Comparison of ENCODE assay signal across 9 mouse cellular contexts in genomic region chr9:89706906-89707305, GRCm38 (mm10). TPM values are rescaled to one million over a fixed set of nuclear protein-coding genes. Genes with fewer than 3 reads are reported as not detected.
A peak's percentile ranks its signal among the peaks of the same experiment; 100 is the strongest.
DNase-seq lines count a peak whose midpoint lies in the region; ATAC-seq and TF ChIP-seq lines count a peak whose summit lies in the region.
"Had no signal": no experiment of that assay in that cellular context is flagged by ENCODE, and none has a peak within 500 bp of the region (broad histone marks: within the 10 kb centered on the region; RNA-seq: fewer than 3 reads in every experiment).

No protein-coding gene starts in this region.

- no peaks in the 10 kb centered on the region for H3K9me3 ChIP-seq in lung, postnatal 0 days (ENCODE audit: low read length)

- H3K9ac ChIP-seq in lung, postnatal 0 days (replicated peaks; ENCODE audit: low read depth), result no peak overlapping the region

- DNase-seq in gastrocnemius, adult 18-20 months (ENCODE audit: low spot score), result peak; percentile 3
- DNase-seq in gastrocnemius, adult 8-10 months (ENCODE audit: low spot score in 2 of 2), result no peak
- DNase-seq in lung, postnatal 0 days (ENCODE audit: low spot score), result peak; percentile 32
- DNase-seq in lung, postnatal 25 days (ENCODE audit: low spot score), result no peak
- DNase-seq in brain, adult 2 months (ENCODE audit: low read depth, low spot score), result peak; percentile 42
- DNase-seq in naive thymus-derived CD4-positive, alpha-beta T cell, adult 2 months (ENCODE audit: low read depth), result peak; percentile 53
- no peak for DNase-seq in gastrocnemius, postnatal 25 days
- no peak for DNase-seq in right cerebral cortex, postnatal 10 days (ENCODE audit: low spot score in 2 of 2)

- no peak overlapping the region for H3K27ac ChIP-seq in lung, postnatal 0 days (ENCODE audit: low read length)

- TF ChIP-seq CTCF in lung, postnatal 0 days (IDR thresholded peaks at IDR 0.05), result peak; percentile 68

- no peak for TF ChIP-seq EP300 in lung, postnatal 0 days (IDR thresholded peaks at IDR 0.05)

- ATAC-seq in lung, postnatal 0 days, result no peak

- no peak overlapping the region for H3K4me2 ChIP-seq in lung, postnatal 0 days (replicated peaks; ENCODE audit: low read depth, low read length)

- H3K27me3 ChIP-seq in lung, postnatal 0 days (replicated peaks; ENCODE audit: insufficient read depth, low read length), result no peaks in the 10 kb centered on the region

- no peak overlapping the region for H3K4me3 ChIP-seq in lung, postnatal 0 days (ENCODE audit: low read depth, low read length)

- 29% methylated on average over 4 of the region's 4 CpGs for WGBS in lung, postnatal 0 days

- H3K36me3 ChIP-seq in lung, postnatal 0 days (ENCODE audit: insufficient read depth, low read length), result no peaks in the 10 kb centered on the region

- H3K4me1 ChIP-seq in lung, postnatal 0 days (ENCODE audit: insufficient read depth, low read depth, low read length), result no peaks in the 10 kb centered on the region

RNA-seq across cellular contexts. Expression of gene Tmed3, which starts 2.0 kb away (rescaled TPM):
- 10 to 100 TPM; 14.2 to 14.4 TPM for total RNA-seq in gastrocnemius, adult 18-20 months (2021)
- 10 to 100 TPM; 11.8 to 14.8 (median 13.9) TPM for total RNA-seq in gastrocnemius, adult 8-10 months (2022)
- 105 and 107 TPM in 2 replicates for polyA plus RNA-seq in lung, postnatal 0 days (2015; fragmentation: Nextera tagmentation; extraction: Ambion mirVana)
- total RNA-seq in gastrocnemius, postnatal 25 days (2021), result 10 to 100 TPM; 16.6 to 23.0 TPM

RNA-seq across cellular contexts. Expression of gene Ankrd34c, which starts 31.4 kb away (rescaled TPM):
- not detected for total RNA-seq in gastrocnemius, adult 18-20 months (2021)
- not detected for total RNA-seq in gastrocnemius, adult 8-10 months (2022)
- not detected in 2 replicates for polyA plus RNA-seq in lung, postnatal 0 days (2015; fragmentation: Nextera tagmentation; extraction: Ambion mirVana)
- not detected for total RNA-seq in gastrocnemius, postnatal 25 days (2021)
- polyA plus RNA-seq: large intestine, adult 2 months had no signal

Comparison
In these comparisons a context has a peak if more than half of its experiments do, and no peak if none do; other contexts are left out.
1. DNase-seq: peak in gastrocnemius, adult 18-20 months (single experiment), lung, postnatal 0 days (single experiment), brain, adult 2 months (single experiment) and naive thymus-derived CD4-positive, alpha-beta T cell, adult 2 months (single experiment); none in gastrocnemius, adult 8-10 months (0 of 2), lung, postnatal 25 days (single experiment), gastrocnemius, postnatal 25 days (single experiment) and right cerebral cortex, postnatal 10 days (0 of 2).